Mouse (Mus musculus) ovary, adult 2 months (tissue): ENCODE data around the gene Dppa2. TPM values are rescaled to one million over a fixed set of nuclear protein-coding genes. Genes with fewer than 3 reads are reported as not detected.

Source experiments
- polyA plus RNA-seq: library from polyadenylated mRNA; depleted of rRNA; stranded (reverse); fragments of >200 nt; gene quantifications from 2 replicates; pipeline ENCODE4 v1.2.3, GENCODE M21; 2012; rRNA removed

Gene Dppa2
- polyA plus RNA-seq, result 0.16 TPM in 1 of 2 replicates, not detected in the other

DNA sequence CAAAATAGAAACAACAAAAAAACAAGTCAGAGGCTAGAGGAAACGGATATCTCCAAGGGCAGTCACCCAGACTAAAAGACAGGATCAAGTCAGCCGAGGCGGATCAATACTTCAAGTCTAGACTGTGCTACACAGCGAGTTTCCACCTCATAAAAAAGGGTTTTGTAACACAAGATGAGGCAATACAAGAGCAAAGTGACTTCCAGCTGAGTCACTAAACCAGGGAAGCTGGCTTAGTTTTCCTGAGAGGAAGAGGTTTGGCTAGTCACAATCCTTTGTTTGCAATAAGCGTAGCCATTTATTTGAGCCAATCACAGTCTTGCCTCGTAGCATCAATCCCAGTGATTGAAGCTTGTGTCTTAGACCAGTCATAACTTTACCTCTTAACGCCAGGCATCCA, at the start of gene Dppa2:
Gene Dppa2, plus strand, starts transcription at position 400 of the 400 bp plus-strand sequence.

DNA sequence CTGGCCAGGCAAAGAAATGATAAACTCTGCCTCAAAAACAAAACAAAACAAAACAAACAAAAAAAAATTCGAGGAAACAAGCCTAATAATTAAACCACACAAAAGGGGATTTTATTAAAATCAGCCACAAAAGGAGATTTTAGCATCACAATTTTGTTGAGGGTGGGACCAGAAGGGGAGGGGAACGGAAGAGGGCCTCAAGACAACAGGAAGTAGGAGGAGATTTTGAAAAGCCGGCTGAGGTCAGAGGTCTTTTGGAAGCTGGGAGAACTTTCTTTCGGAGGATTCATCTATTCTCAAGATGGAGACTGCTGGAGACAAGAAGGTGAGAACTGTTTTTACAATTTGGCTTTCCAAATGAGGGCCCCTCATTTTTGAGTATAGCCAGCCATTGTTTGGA, 20.2 kb upstream of the Dppa2 start, which contains the start of gene Dppa4:
Gene Dppa4, plus strand, starts transcription at position 217 of the 400 bp plus-strand sequence.

Other genes with a start within 250 kb of the Dppa2 start
- gene Dppa4, start 20.2 kb upstream of the Dppa2 start, polyA plus RNA-seq, result not detected in 2 replicates
- not detected in 2 replicates for gene Gm5485, start 108.5 kb downstream of the Dppa2 start, polyA plus RNA-seq
- 0.06 TPM in 1 of 2 replicates, not detected in the other for gene Morc1, start 127.3 kb downstream of the Dppa2 start, polyA plus RNA-seq